Mouse (Mus musculus): Measurements from ENCODE around the gene Ppp1r37. TPM values are rescaled to one million over a fixed set of nuclear protein-coding genes. Genes with fewer than 3 reads are reported as not detected.
"Not testable (repeated sequence)": the region's sequence is repeated elsewhere in the genome, so short reads cannot be mapped to it uniquely, and the experiment has no call there.

Gene Ppp1r37
- polyA plus RNA-seq, 1 experiment, result 93.5 TPM

- WGBS, result under 1% methylated on average over 64 of the region's 64 CpGs
- peak overlapping the region; percentile 1 for H3K4me3 ChIP-seq (replicated peaks; ENCODE audit: control insufficient read depth, low read depth, low read length)
- H3K4me1 ChIP-seq (ENCODE audit: control insufficient read depth, insufficient read depth, low read length), result no peaks in the 10 kb centered on the region; the same call in 1 of the 2 replicates
- no peak overlapping the region for H3K27ac ChIP-seq (ENCODE audit: control insufficient read depth, insufficient read depth, low read depth, low read length, poor library complexity)
- TF ChIP-seq POLR2A (IDR thresholded peaks at IDR 0.05; ENCODE audit: borderline replicate concordance, control insufficient read depth, low read depth, low read length) (peak; percentile 5; the same call in 1 of the 2 replicates), CTCF (IDR thresholded peaks at IDR 0.05; ENCODE audit: control insufficient read depth, insufficient read depth, low read length) (peak; percentile 30; the same call in 1 of the 2 replicates)
Observed at GRCm38 (mm10) chr7:19523757-19524419, 39.0 kb downstream of the Ppp1r37 start.

GRCm38 (mm10) chr7:19523017-19523756 is 39.7 kb downstream of the Ppp1r37 start:
- H3K4me1 ChIP-seq (ENCODE audit: control insufficient read depth, insufficient read depth, low read length), result no peaks in the 10 kb centered on the region; the same call in 1 of the 2 replicates
- H3K27ac ChIP-seq (ENCODE audit: control insufficient read depth, insufficient read depth, low read depth, low read length, poor library complexity), result no peak overlapping the region
- WGBS, result 3% methylated on average over 72 of the region's 72 CpGs
- H3K4me3 ChIP-seq (replicated peaks; ENCODE audit: control insufficient read depth, low read depth, low read length), result no peak overlapping the region
- TF ChIP-seq POLR2A (IDR thresholded peaks at IDR 0.05; ENCODE audit: borderline replicate concordance, control insufficient read depth, low read depth, low read length) (no peak; the same call in 1 of the 2 replicates), CTCF (IDR thresholded peaks at IDR 0.05; ENCODE audit: control insufficient read depth, insufficient read depth, low read length) (no peak)

- H3K4me1 ChIP-seq (ENCODE audit: control insufficient read depth, insufficient read depth, low read length), result no peaks in the 10 kb centered on the region; the same call in 1 of the 2 replicates
- H3K4me3 ChIP-seq (replicated peaks; ENCODE audit: control insufficient read depth, low read depth, low read length), result no peak overlapping the region
- no peak overlapping the region for H3K27ac ChIP-seq (ENCODE audit: control insufficient read depth, insufficient read depth, low read depth, low read length, poor library complexity)
- TF ChIP-seq CTCF (IDR thresholded peaks at IDR 0.05; ENCODE audit: control insufficient read depth, insufficient read depth, low read length) (no peak), POLR2A (IDR thresholded peaks at IDR 0.05; ENCODE audit: borderline replicate concordance, control insufficient read depth, low read depth, low read length) (no peak)
- WGBS, result 12% methylated on average over 23 of the region's 23 CpGs
Observed at GRCm38 (mm10) chr7:19520032-19520431, 42.8 kb downstream of the Ppp1r37 start.

GRCm38 (mm10) chr7:19517652-19518365 is 45.1 kb downstream of the Ppp1r37 start, which contains the start of gene Nkpd1:
Gene Nkpd1 (plus strand): TSS chr7:19517838.
- H3K4me3 ChIP-seq (replicated peaks; ENCODE audit: control insufficient read depth, low read depth, low read length), result no peak within 1 kb of the TSS
- TF ChIP-seq POLR2A (IDR thresholded peaks at IDR 0.05; ENCODE audit: borderline replicate concordance, control insufficient read depth, low read depth, low read length) (no peak), CTCF (IDR thresholded peaks at IDR 0.05; ENCODE audit: control insufficient read depth, insufficient read depth, low read length) (peak; percentile 34; the same call in 1 of the 2 replicates)
- H3K4me1 ChIP-seq (ENCODE audit: control insufficient read depth, insufficient read depth, low read length), result no peaks in the 10 kb centered on the region
- no peak within 1 kb of the TSS; the same call in 1 of the 2 replicates for H3K27ac ChIP-seq (ENCODE audit: control insufficient read depth, insufficient read depth, low read depth, low read length, poor library complexity)
- WGBS, result 7% methylated on average over 29 of the region's 29 CpGs

GRCm38 (mm10) chr7:19512353-19512752 is 50.5 kb downstream of the Ppp1r37 start:
- Histone ChIP-seq H3K4me3 (replicated peaks; ENCODE audit: control insufficient read depth, low read depth, low read length) (no peak overlapping the region), H3K4me1 (ENCODE audit: control insufficient read depth, insufficient read depth, low read length) (peaks cover 3% of the 10 kb centered on the region; the same call in 1 of the 2 replicates), H3K27ac (ENCODE audit: control insufficient read depth, insufficient read depth, low read depth, low read length, poor library complexity) (no peak overlapping the region)
- WGBS, result 77% methylated on average over 6 of the region's 6 CpGs
- no peak for TF ChIP-seq CTCF (IDR thresholded peaks at IDR 0.05; ENCODE audit: control insufficient read depth, insufficient read depth, low read length)

- WGBS, result 79% methylated on average over 6 of the region's 7 CpGs
- not testable (repeated sequence) for H3K4me3 ChIP-seq (replicated peaks; ENCODE audit: control insufficient read depth, low read depth, low read length); H3K4me1 ChIP-seq (ENCODE audit: control insufficient read depth, insufficient read depth, low read length); H3K27ac ChIP-seq (ENCODE audit: control insufficient read depth, insufficient read depth, low read depth, low read length, poor library complexity)
Observed at GRCm38 (mm10) chr7:19511934-19512333, 50.9 kb downstream of the Ppp1r37 start.

GRCm38 (mm10) chr7:19509786-19510185 is 53.1 kb downstream of the Ppp1r37 start:
- TF ChIP-seq POLR2A (IDR thresholded peaks at IDR 0.05; ENCODE audit: borderline replicate concordance, control insufficient read depth, low read depth, low read length), result no peak
- TF ChIP-seq CTCF (IDR thresholded peaks at IDR 0.05; ENCODE audit: control insufficient read depth, insufficient read depth, low read length), result no peak
- H3K4me1 ChIP-seq (ENCODE audit: control insufficient read depth, insufficient read depth, low read length), result peaks cover 4% of the 10 kb centered on the region; the same call in 1 of the 2 replicates
- H3K27ac ChIP-seq (ENCODE audit: control insufficient read depth, insufficient read depth, low read depth, low read length, poor library complexity), result no peak overlapping the region
- H3K4me3 ChIP-seq (replicated peaks; ENCODE audit: control insufficient read depth, low read depth, low read length), result no peak overlapping the region
- WGBS, result 84% methylated on average over 7 of the region's 7 CpGs
